Mouse (Mus musculus): Measurements from ENCODE around the gene Arpp21.

Arpp21 gene

DNA sequence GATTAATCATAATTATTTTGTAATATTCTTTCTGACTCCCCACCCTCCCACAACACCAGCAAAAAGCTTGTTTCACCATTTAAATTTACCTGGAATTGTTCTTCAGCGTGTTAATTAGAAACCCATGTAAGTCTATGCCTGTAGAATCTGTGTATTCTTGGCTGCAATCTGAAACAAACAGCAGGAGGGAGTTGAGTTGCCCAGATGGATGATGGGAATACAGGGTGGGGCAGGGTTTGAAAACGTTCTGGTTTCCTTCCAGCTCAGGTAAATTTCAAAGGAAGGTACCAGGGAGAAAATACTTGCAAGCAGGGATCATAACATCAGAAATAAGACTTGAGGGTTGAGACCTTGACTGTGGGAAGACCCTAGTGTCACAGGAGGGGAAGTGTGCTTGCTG, 58.2 kb downstream of the Arpp21 start:
- DNase-seq, result no peak

- no peak for DNase-seq
These were observed 59.4 kb downstream of the Arpp21 start for GRCm38 (mm10) chr9:112176317-112176716.

DNA sequence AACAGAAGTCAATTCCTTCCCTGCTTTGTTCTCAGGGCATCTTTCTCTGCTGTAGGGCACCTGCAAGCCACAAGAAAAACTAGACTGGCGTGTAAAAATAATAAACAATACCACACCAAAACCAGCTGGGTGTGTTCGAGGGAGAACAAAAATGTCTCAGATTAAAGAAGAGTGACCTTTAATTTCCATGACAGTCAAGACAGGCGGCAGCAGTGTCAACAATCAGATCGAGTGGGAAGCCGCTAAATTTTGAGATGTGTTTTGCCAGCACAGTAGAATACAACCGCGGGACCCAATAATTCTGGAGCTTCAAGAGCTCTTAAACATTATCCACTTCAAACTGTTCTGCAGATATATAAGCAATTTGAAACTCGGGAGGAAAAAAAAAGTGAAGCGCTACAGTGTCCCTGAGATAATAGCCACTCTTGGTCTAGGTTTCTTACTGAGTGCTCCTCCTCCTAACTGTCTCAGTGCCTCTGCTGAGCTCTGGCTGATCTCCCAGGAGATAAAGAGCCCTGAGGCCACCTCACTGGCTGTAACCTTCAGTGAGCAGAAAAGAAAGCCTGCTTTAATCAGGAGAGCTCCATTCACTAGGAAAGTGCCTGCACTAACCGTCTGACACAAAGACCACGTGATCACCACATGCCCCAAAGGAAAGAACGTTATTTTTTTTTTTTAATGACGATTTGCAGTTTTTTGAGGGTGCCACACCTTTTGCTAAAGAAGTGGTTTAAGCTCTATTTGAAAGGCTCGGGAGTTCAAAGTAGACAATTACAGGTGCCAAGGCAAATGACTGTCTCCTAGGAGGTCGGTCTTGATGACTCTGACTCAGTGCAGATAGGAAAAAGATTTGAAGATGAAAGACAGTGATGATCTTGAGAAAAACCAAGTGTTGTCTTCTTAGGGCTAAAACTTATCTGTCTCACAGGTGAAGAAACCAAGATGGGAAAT, 61.1 kb downstream of the Arpp21 start:
- DNase-seq, result no peak

GRCm38 (mm10) chr9:112173778-112174177, 62.0 kb downstream of the Arpp21 start:
- DNase-seq, result no peak

GRCm38 (mm10) chr9:112164677-112165076, 71.1 kb downstream of the Arpp21 start:
- DNase-seq, result no peak

- no peak for DNase-seq
These were observed 74.8 kb downstream of the Arpp21 start for GRCm38 (mm10) chr9:112160981-112161380.

DNA sequence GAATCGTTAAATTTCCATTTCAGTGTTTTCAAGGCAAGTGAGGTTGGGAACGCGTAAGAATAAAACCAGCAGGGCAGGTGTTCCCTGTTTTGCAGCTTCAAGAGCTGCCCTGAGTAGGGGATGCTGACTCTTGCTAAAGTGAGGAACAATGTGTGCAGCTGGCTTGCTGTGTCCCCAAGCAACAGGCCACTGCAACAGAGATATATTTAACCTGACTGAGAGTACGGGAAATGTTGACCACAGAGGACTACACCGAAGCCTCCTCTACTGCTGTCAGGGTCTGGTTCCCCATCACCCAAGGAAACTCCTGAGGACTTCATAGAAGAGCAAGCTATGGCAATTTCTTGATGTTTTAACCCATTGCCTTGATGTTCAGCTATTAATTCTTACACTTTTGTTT, 81.8 kb downstream of the Arpp21 start:
- DNase-seq, result no peak

DNA sequence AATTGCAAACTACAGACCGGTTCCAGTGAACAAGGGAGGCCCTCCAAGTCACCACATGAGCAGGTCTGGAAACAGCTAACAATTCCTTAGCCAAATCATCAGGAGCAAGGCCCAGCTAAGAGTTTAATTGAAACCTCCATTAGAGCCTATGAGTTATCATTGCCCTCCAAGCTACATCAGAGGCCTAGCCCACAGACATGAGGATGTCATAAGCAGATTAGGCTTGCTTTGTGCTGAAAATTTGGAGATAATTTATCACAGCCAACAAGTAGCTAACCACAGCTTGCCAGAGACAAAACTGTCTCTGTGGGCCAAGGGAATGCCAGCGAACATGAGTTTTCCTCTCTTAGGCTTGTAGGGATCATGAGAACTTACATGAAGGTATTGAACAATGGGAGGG, 83.0 kb downstream of the Arpp21 start:
- no peak for DNase-seq

- no peak for DNase-seq
These were observed 84.6 kb downstream of the Arpp21 start for GRCm38 (mm10) chr9:112151177-112151576.

- no peak for DNase-seq
These were observed 95.1 kb downstream of the Arpp21 start for GRCm38 (mm10) chr9:112140658-112141057.

DNA sequence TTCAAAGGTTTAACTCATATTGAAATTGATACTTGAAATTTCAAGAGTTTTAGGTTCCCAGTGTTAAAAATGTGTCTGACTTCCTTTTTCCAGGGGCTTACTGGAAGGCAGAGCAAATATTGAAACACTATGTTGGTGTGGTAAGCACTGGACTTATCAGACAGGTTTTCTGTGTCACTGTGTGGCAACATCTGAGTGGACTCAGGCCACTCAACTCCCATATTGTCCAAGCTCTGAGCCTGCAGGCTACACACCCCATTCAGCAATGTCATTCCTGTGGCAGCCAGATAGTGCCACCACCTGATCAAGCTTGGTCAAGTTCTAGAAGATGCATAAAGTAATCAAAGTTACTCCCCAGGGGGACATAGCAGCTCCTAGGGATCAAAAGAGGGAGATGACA, 97.9 kb downstream of the Arpp21 start:
- DNase-seq, result no peak

DNA sequence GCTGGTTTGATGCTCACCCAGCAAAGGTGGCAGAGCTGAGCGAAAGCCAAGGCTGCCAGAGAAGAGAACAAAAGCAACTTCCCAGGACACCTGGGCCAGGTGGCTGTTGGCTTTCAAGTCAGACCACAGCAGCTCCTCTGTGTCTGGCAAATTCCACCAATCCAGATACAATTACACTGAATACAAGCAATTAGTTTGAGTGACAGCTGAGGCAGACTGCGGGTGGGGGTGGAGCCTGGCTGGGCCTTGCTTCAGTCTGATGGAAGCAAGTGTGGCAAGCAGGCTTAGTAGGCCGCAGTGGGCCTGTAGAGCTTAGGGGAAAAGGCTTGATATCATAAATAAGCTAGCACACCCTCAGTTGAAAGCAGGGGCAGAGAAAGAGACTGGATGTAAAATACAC, 104.9 kb downstream of the Arpp21 start:
- DNase-seq, result no peak

GRCm38 (mm10) chr9:112124667-112125066, 111.1 kb downstream of the Arpp21 start:
- no peak for DNase-seq

DNA sequence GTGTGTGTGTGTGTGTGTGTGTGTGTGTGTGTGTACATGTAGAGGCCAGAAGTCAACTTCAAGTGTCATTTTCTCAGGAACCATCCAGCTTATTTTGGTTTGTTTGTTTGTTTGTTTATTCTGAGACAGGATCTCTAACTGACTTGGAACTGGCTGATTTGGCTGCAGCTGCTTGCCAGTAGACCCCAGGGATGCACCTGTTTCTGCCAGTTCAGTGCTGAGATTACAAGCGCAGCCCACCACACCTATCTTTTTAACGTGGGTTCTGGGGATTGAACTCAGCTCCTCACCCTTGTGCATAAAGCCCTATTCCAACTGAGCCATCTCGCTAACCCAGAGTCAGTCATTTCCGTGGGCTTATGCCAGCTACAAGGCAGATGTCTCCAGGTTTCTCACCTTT, 111.6 kb downstream of the Arpp21 start:
- DNase-seq, result no peak

- DNase-seq, result no peak
These were observed 112.3 kb downstream of the Arpp21 start for GRCm38 (mm10) chr9:112123421-112123828.

GRCm38 (mm10) chr9:112119535-112119934, 116.2 kb downstream of the Arpp21 start:
- no peak for DNase-seq

- DNase-seq, result no peak
These were observed 116.7 kb downstream of the Arpp21 start for GRCm38 (mm10) chr9:112119106-112119433.

- no peak for DNase-seq
These were observed 117.2 kb downstream of the Arpp21 start for GRCm38 (mm10) chr9:112118411-112119105.

- DNase-seq, result no peak
These were observed 117.9 kb downstream of the Arpp21 start for GRCm38 (mm10) chr9:112117632-112118410.

DNA sequence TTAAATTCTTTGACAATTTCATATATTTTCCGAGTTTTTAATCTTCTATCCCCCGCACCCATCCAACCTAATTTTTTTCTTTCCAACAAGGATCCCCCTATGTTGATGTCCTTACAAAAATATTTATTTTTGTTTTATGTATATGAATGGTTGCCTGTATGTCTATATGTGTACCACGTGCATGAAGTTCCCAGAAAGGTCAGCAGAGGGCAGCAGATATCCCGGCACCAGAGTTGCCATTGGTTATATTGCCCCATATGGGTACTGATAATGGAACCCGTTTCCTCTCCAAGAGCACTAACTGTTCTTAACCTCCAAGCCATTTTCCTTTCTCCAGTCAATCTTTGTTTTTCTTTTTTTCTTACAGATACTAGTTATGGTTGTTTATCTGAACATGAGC, 124.1 kb downstream of the Arpp21 start:
- DNase-seq, result no peak

DNA sequence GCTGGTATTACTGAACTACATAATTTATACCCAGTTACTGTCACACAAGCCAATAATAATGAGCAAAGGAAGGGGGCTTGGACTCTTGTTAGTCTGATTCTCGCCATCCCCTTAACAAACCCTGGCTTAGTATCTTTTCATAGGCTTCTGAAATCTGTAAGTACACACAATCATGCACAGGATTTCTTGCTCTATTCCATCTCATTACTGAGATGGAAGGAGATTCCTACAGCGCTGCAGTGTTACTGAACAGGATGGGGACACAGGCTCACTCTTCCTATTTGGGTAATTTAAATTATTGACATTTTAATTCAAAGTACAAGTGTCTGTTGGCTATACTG, 132.9 kb downstream of the Arpp21 start:
- DNase-seq, result no peak

DNA sequence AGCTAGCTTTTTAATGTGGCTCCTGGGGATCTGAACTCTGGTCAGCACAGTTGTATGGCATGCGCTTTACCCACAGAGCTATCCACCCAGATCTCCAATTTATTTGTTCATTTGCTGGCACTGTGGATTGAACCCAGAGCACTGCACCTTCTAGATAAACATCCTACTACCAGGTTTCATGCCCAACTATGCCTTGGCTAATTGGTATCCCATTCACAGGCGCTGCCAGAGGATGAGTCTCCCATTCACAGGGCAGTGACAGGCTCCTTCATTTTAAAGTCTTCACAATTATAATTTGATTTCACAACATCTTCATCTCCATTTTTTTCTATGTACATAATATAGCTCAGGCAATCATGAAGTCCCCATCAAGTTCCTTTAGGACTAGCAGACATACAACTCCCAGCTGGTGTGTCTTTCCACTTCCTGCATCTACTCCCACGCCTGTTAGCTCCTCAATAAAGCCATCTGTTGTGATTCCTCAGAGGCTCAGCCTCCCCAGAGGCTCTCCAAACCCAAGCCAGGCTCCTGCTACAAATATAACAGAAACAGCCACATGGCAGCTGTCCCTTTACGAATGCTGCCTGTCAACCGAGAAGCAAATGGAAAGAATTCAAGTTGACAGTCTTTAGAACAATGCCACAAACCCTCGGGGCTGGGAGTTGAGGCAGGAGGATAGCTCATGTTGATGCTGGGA, 133.4 kb downstream of the Arpp21 start:
- no peak for DNase-seq

All from kidney, adult 18-20 months (tissue).